Mouse (Mus musculus) neutrophil, adult 65 days (primary cell): ENCODE results near the gene Aldh3b1. TPM values are rescaled to one million over a fixed set of nuclear protein-coding genes. Genes with fewer than 3 reads are reported as not detected.

Experiments
- total RNA-seq: library from RNA; stranded (reverse); gene quantifications from 2 replicates; pipeline ENCODE4 v1.2.4, GENCODE M21; 2023

The Aldh3b1 gene
- 138 and 146 TPM in 2 replicates for total RNA-seq

DNA sequence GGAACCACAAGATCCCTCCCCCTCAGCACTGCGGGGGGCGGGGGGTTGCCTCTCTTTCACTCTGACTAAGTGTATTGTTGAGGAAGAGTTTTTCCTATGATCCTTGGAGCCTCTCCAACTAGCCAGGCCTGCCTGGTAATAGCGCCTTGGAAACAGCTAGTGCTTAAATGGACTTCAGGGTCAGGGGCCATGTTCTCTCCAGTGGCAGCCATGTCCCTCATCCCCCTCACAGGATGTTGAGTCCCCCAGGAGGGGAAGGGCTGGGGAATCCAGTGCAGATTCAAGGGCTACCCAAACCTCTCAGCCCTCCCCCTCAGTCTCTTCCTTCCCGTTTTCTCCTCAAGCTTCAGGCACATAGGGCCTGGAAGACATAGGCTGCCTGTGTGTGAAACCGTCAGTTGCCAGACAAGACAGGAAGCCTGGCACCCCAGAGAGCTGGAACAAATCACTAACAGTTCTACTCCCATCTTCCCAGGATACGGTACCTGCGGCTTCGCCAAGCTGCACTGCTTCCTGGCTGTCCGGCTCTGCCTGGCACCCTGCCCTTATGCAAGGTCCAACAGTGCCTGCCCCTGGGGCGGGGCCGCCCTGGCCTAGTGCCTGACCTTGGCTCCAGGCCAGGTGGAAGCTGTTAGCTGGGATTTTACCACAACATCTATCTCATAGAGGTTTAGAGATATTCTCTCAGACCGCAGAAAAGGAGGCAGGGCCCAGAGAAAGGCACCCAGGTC lies at the start of gene Aldh3b1:
TSS of gene Aldh3b1 (minus strand) at position 598 of the 731 bp plus-strand sequence.

GRCm38 (mm10) chr19:3972229-3972628 lies 42.6 kb upstream of the Aldh3b1 start, which contains the start of gene Aldh3b2:
Gene Aldh3b2, plus strand, starts transcription at chr19:3972328.

GRCm38 (mm10) chr19:3958470-3958869 lies 28.9 kb upstream of the Aldh3b1 start, which contains the start of gene Aldh3b3:
Gene Aldh3b3, plus strand, starts transcription at chr19:3958645.

GRCm38 (mm10) chr19:3935032-3935895 lies 5.7 kb upstream of the Aldh3b1 start, which contains the start of gene Unc93b1:
Gene Unc93b1, plus strand, starts transcription at chr19:3935186.

GRCm38 (mm10) chr19:3912337-3913204 lies 17.0 kb downstream of the Aldh3b1 start, which contains the start of gene Ndufs8:
Gene Ndufs8, minus strand, starts transcription at chr19:3912774.

GRCm38 (mm10) chr19:3906795-3907786 lies 22.5 kb downstream of the Aldh3b1 start, which contains the start of gene Tcirg1:
Gene Tcirg1, minus strand, starts transcription at chr19:3907133.

Other genes starting within 250 kb of the Aldh3b1 start
- gene Lrp5, start 243.2 kb downstream of the Aldh3b1 start, total RNA-seq: 15.7 and 19.8 TPM in 2 replicates
- gene 1810055G02Rik, start 221.5 kb downstream of the Aldh3b1 start, total RNA-seq: 23.7 and 30.0 TPM in 2 replicates
- gene Kmt5b, start 162.4 kb downstream of the Aldh3b1 start, total RNA-seq: 83.5 and 94.8 TPM in 2 replicates
- 104 and 157 TPM in 2 replicates for gene Chka, start 78.0 kb downstream of the Aldh3b1 start, total RNA-seq
- gene Tcirg1, start 22.7 kb downstream of the Aldh3b1 start, total RNA-seq: 235 and 315 TPM in 2 replicates
- gene Ndufs8, start 17.0 kb downstream of the Aldh3b1 start, total RNA-seq: 44.6 and 47.3 TPM in 2 replicates
- 222 and 238 TPM in 2 replicates for gene Unc93b1, start 5.4 kb upstream of the Aldh3b1 start, total RNA-seq
- 12.3 and 13.0 TPM in 2 replicates for gene Aldh3b3, start 28.8 kb upstream of the Aldh3b1 start, total RNA-seq
- 14.1 and 14.2 TPM in 2 replicates for gene Aldh3b2, start 42.5 kb upstream of the Aldh3b1 start, total RNA-seq
- gene Acy3, start 56.8 kb upstream of the Aldh3b1 start, total RNA-seq: 0.41 and 0.82 TPM in 2 replicates
- gene Tbx10, start 62.9 kb upstream of the Aldh3b1 start, total RNA-seq: not detected in 2 replicates
- 4.5 and 5.4 TPM in 2 replicates for gene Nudt8, start 70.8 kb upstream of the Aldh3b1 start, total RNA-seq
- 0.59 and 0.79 TPM in 2 replicates for gene Gm49405, start 70.8 kb upstream of the Aldh3b1 start, total RNA-seq
- 0.88 and 1.4 TPM in 2 replicates for gene Doc2g, start 73.5 kb upstream of the Aldh3b1 start, total RNA-seq
- 40.2 and 72.5 TPM in 2 replicates for gene Ndufv1, start 83.0 kb upstream of the Aldh3b1 start, total RNA-seq
- gene Gstp1, start 108.2 kb upstream of the Aldh3b1 start, total RNA-seq: 38.4 and 47.3 TPM in 2 replicates
- 12.5 and 18.8 TPM in 2 replicates for gene Gstp2, start 116.2 kb upstream of the Aldh3b1 start, total RNA-seq
- gene Gstp3, start 129.8 kb upstream of the Aldh3b1 start, total RNA-seq: 4.0 and 6.2 TPM in 2 replicates
- gene Cabp2, start 151.8 kb upstream of the Aldh3b1 start, total RNA-seq: not detected in 2 replicates
- 295 and 307 TPM in 2 replicates for gene Cdk2ap2, start 167.4 kb upstream of the Aldh3b1 start, total RNA-seq
- gene Pitpnm1, start 170.2 kb upstream of the Aldh3b1 start, total RNA-seq: 207 and 345 TPM in 2 replicates
- 85.4 and 90.4 TPM in 2 replicates for gene Aip, start 196.1 kb upstream of the Aldh3b1 start, total RNA-seq
- 0.09 and 0.13 TPM in 2 replicates for gene Gpr152, start 210.0 kb upstream of the Aldh3b1 start, total RNA-seq
- 0.27 TPM in 1 of 2 replicates, not detected in the other for gene Cabp4, start 214.2 kb upstream of the Aldh3b1 start, total RNA-seq
- gene Coro1b, start 218.8 kb upstream of the Aldh3b1 start, total RNA-seq: 170 and 186 TPM in 2 replicates
- gene Ptprcap, start 223.8 kb upstream of the Aldh3b1 start, total RNA-seq: 6.2 and 13.3 TPM in 2 replicates
- gene Rps6kb2, start 233.5 kb upstream of the Aldh3b1 start, total RNA-seq: 34.6 and 55.9 TPM in 2 replicates
- gene Carns1, start 245.7 kb upstream of the Aldh3b1 start, total RNA-seq: 38.1 and 50.5 TPM in 2 replicates